Mouse (Mus musculus): ENCODE data around the gene Pmpcb.

Pmpcb gene

DNA sequence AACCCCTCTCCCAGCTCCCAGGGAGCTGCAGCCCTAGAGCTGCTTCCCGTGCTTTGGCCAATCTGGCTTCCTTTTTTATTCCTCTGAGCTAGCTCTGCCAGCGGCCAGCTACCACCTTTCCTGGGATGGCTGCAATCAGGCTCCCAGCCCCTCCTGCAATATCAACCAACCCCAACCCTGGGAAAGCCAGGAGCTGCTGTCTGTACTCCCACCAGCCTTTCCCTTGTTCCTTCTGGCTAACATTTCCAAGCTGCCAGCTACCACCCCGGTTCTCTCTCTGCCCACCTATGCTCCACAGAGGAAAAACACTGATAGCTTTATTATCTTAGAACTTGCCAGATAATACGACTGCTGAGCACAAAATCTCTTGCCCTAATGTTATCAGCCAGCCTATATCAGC lies 67.9 kb downstream of the Pmpcb start:
- DNase-seq, result no peak
